Mouse (Mus musculus) thymus, adult 2 months (tissue): ENCODE data around the gene Plcz1.

Source experiments
- CTCF ChIP-seq: fragments of 200-500 bp; IDR thresholded peaks from 2 replicates; pipeline ENCODE4 v1.5.1; 2012; ENCODE audit warnings: mild to moderate bottlenecking, control low read depth, low read length, moderate library complexity, borderline replicate concordance; ENCODE audit not compliant: control insufficient read depth, poor library complexity, insufficient read depth; ENCODE audit errors: extremely low read depth
- POLR2A ChIP-seq: fragments of 200-500 bp; IDR thresholded peaks from 2 replicates; pipeline ENCODE4 v1.6.1; 2012; ENCODE audit warnings: mild to moderate bottlenecking, low read length, control low read depth, moderate library complexity; ENCODE audit not compliant: control insufficient read depth, poor library complexity, insufficient read depth; ENCODE audit errors: extremely low read depth

DNA sequence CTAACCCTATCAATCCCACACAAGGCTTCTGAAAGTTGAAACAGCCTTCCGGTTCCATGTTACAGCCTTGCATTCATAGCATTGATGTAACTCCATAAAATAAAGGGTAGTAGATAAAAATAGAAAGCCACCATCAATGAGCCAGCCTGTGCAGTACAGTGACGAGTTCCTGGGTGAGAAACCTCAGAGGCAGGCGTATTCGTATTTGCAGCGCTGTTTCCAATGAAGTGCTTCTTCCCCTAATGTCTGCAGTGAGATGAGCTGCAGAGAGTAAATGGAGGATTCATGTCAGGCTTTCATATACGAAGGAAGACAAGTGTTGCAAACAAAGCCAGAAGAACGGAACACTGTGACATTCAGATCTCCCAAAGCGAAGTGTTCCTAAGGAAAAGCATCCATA lies 27.9 kb upstream of the Plcz1 start:
- TF ChIP-seq POLR2A (no peak), CTCF (no peak)
